Mouse (Mus musculus): Measurements from ENCODE around the gene Alox15.

Alox15 gene

GRCm38 (mm10) chr11:70306159-70306558 is 45.7 kb downstream of the Alox15 start:
- peak; percentile 60 for DNase-seq

DNA sequence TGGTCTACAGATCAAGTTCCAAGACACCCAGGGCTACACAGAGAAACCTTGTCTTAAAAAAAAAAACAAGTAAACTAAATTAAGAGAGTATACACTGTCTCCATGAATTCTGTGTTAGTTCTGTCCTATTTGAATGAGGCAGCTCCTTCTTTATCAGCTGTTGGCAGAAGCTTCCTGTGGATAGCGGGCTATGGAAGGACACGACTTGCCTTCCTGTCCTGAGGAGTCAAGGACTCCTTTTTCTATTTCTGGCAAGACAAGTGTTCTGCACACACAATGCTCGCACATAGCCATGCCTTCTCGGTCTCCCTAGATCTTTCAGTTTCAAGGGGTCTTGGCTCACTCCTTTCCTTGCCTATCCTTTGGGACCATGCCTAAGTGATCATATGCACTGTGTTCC is 49.5 kb downstream of the Alox15 start:
- DNase-seq = no peak

GRCm38 (mm10) chr11:70297836-70298454 is 53.9 kb downstream of the Alox15 start:
- peak; percentile 16 for DNase-seq

- peak; percentile 28 for DNase-seq
Observed at GRCm38 (mm10) chr11:70297405-70297804, 54.4 kb downstream of the Alox15 start.
